Mouse (Mus musculus) lung, postnatal 0 days (tissue): Measurements from ENCODE around the gene Elmod1.

Source experiments
- CTCF ChIP-seq: IDR thresholded peaks from 2 replicates; pipeline ENCODE4 v1.5.1; 2016; ENCODE audit warnings: antibody characterized with exemption, mild to moderate bottlenecking
- EP300 ChIP-seq: IDR thresholded peaks from 2 replicates; pipeline ENCODE4 v1.6.1; 2016; ENCODE audit warnings: antibody characterized with exemption, mild to moderate bottlenecking, control low read depth

- TF ChIP-seq CTCF (no peak), EP300 (no peak)
Measured at GRCm38 (mm10) chr9:53915929-53916721, 59.0 kb downstream of the Elmod1 start.
